Mouse (Mus musculus) megakaryocyte, embryonic 14.5 days (primary cell): Measurements from ENCODE around the gene Zfp106.

ENCODE experiments used
- FLI1 ChIP-seq: IDR thresholded peaks from 2 replicates; pipeline ENCODE4 v1.6.1; 2012; ENCODE audit warnings: low read length, inconsistent platforms, mixed read lengths
- GATA1 ChIP-seq: IDR thresholded peaks from 3 replicates; pipeline ENCODE4 v1.6.1; 2012; ENCODE audit warnings: mixed read lengths, low read length, inconsistent platforms, borderline replicate concordance

DNA sequence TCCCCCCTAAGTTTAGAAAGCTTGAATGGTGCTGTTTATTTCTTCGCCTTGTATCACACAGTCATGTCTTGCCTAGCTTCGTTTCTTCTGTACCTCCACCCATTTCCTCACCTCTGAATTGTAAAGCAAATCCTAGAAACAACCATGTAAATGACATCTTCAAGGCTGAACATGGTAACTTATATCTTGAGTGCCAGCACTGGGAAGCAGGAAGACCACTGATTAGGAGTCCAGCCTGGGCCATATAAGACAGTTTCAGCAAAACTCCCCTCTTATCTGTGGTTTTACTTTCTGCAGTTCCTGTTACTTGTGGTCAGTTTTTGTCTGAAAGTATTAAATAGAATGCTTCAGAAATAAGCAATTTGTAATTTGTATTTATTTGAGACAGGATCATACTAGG is 12.3 kb upstream of the Zfp106 start:
- TF ChIP-seq GATA1: no peak; the same call in 2 of the 3 replicates
- no peak for TF ChIP-seq FLI1
